Mouse (Mus musculus): ENCODE data around the gene Gas1.

DNA sequence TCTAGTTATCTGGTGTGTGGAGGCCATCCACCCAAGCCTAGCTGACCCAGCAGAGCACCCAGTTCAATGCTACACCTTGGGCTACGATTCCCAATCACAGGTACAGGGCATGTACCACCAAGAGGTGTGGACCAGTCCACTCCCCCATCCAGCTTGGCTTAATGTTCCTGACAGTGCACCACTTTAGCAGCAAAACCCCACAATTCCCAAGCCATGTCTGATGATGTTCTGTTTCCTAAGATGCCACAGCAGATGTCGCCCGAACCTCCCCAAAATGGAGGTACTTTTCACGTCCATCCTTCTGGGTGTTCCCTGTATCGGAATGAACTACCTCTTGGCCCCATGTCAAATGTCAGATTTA is 42.7 kb downstream of the Gas1 start:
- TF ChIP-seq POLR2A (IDR thresholded peaks at IDR 0.05; ENCODE audit: control insufficient read depth, low read depth, low read length) (no peak), CTCF (IDR thresholded peaks at IDR 0.05; ENCODE audit: control insufficient read depth, insufficient read depth, insufficient replicate concordance, low read depth, low read length) (no peak)
